Mouse (Mus musculus): ENCODE data around the gene Glod4. TPM values are rescaled to one million over a fixed set of nuclear protein-coding genes. Genes with fewer than 3 reads are reported as not detected.

Glod4 gene
- polyA plus RNA-seq, 2 experiments: 17.9 to 60.7 TPM

GRCm38 (mm10) chr11:76154861-76155260 lies 88.7 kb downstream of the Glod4 start:
- H3K9ac ChIP-seq (replicated peaks): no peak overlapping the region
- no peaks in the 10 kb centered on the region for H3K9me3 ChIP-seq (ENCODE audit: control insufficient read depth, low read length)
- H3K4me1 ChIP-seq (replicated peaks; ENCODE audit: control insufficient read depth in 2 of 2, insufficient read depth in 2 of 2, low read length in 1 of 2): no peaks in the 10 kb centered on the region
- no peak for ATAC-seq (ENCODE audit: insufficient read depth)
- no peak overlapping the region for H3K4me2 ChIP-seq (ENCODE audit: low read depth)
- 65% methylated on average over 2 of the region's 2 CpGs for WGBS (ENCODE audit: insufficient replicate concordance)
- no peaks in the 10 kb centered on the region for H3K27me3 ChIP-seq (ENCODE audit: control insufficient read depth, insufficient read depth, low read length)
- TF ChIP-seq EP300 (IDR thresholded peaks at IDR 0.05; ENCODE audit: low read depth) (no peak), CTCF (IDR thresholded peaks at IDR 0.05; ENCODE audit: low read depth) (no peak)
- no peak overlapping the region for H3K4me3 ChIP-seq (ENCODE audit: insufficient read depth in 1 of 2, low read depth in 2 of 2, low read length in 2 of 2)
- no peaks in the 10 kb centered on the region for H3K36me3 ChIP-seq (replicated peaks; ENCODE audit: control insufficient read depth, insufficient read depth, low read depth)
- DNase-seq (ENCODE audit: low read depth in 3 of 3, low spot score in 3 of 3): no peak
- H3K27ac ChIP-seq: no peak overlapping the region

- Histone ChIP-seq H3K36me3 (replicated peaks; ENCODE audit: control insufficient read depth, insufficient read depth, low read depth) (no peaks in the 10 kb centered on the region), H3K4me3 (ENCODE audit: insufficient read depth in 1 of 2, low read depth in 2 of 2, low read length in 2 of 2) (no peak overlapping the region), H3K27ac (no peak overlapping the region), H3K4me1 (replicated peaks; ENCODE audit: control insufficient read depth in 2 of 2, insufficient read depth in 2 of 2, low read length in 1 of 2) (no peaks in the 10 kb centered on the region), H3K9ac (replicated peaks) (no peak overlapping the region), H3K4me2 (ENCODE audit: low read depth) (no peak overlapping the region), H3K27me3 (ENCODE audit: control insufficient read depth, insufficient read depth, low read length) (no peaks in the 10 kb centered on the region), H3K9me3 (ENCODE audit: control insufficient read depth, low read length) (no peaks in the 10 kb centered on the region)
- ATAC-seq (ENCODE audit: insufficient read depth) (no peak), DNase-seq (ENCODE audit: low read depth in 3 of 3, low spot score in 3 of 3) (no peak)
- TF ChIP-seq EP300 (IDR thresholded peaks at IDR 0.05; ENCODE audit: low read depth): no peak
- no peak for TF ChIP-seq CTCF (IDR thresholded peaks at IDR 0.05; ENCODE audit: low read depth)
- 72% methylated on average over 2 of the region's 2 CpGs for WGBS (ENCODE audit: insufficient replicate concordance)
Observed at GRCm38 (mm10) chr11:76154200-76154599, 89.3 kb downstream of the Glod4 start.

GRCm38 (mm10) chr11:76153236-76153951 lies 90.1 kb downstream of the Glod4 start:
- Histone ChIP-seq H3K36me3 (replicated peaks; ENCODE audit: control insufficient read depth, insufficient read depth, low read depth) (no peaks in the 10 kb centered on the region), H3K4me2 (ENCODE audit: low read depth) (no peak overlapping the region), H3K27me3 (ENCODE audit: control insufficient read depth, insufficient read depth, low read length) (no peaks in the 10 kb centered on the region), H3K4me1 (replicated peaks; ENCODE audit: control insufficient read depth in 2 of 2, insufficient read depth in 2 of 2, low read length in 1 of 2) (no peaks in the 10 kb centered on the region), H3K9ac (replicated peaks) (no peak overlapping the region), H3K9me3 (ENCODE audit: control insufficient read depth, low read length) (no peaks in the 10 kb centered on the region), H3K27ac (no peak overlapping the region), H3K4me3 (ENCODE audit: insufficient read depth in 1 of 2, low read depth in 2 of 2, low read length in 2 of 2) (no peak overlapping the region)
- no peak for DNase-seq (ENCODE audit: low read depth in 3 of 3, low spot score in 3 of 3)
- no peak for ATAC-seq (ENCODE audit: insufficient read depth)
- TF ChIP-seq EP300 (IDR thresholded peaks at IDR 0.05; ENCODE audit: low read depth) (no peak), CTCF (IDR thresholded peaks at IDR 0.05; ENCODE audit: low read depth) (no peak)
- 48% methylated on average over 5 of the region's 5 CpGs for WGBS (ENCODE audit: insufficient replicate concordance)

GRCm38 (mm10) chr11:76150980-76151379 lies 92.5 kb downstream of the Glod4 start:
- WGBS (ENCODE audit: insufficient replicate concordance): 45% methylated on average over 4 of the region's 4 CpGs
- ATAC-seq (ENCODE audit: insufficient read depth): no peak
- H3K9me3 ChIP-seq (ENCODE audit: control insufficient read depth, low read length): no peaks in the 10 kb centered on the region

GRCm38 (mm10) chr11:76148055-76149008 lies 95.2 kb downstream of the Glod4 start:
- Histone ChIP-seq H3K27ac (no peak overlapping the region), H3K4me2 (ENCODE audit: low read depth) (no peak overlapping the region), H3K9me3 (ENCODE audit: control insufficient read depth, low read length) (no peaks in the 10 kb centered on the region), H3K4me1 (replicated peaks; ENCODE audit: control insufficient read depth in 2 of 2, insufficient read depth in 2 of 2, low read length in 1 of 2) (no peaks in the 10 kb centered on the region), H3K4me3 (ENCODE audit: insufficient read depth in 1 of 2, low read depth in 2 of 2, low read length in 2 of 2) (no peak overlapping the region), H3K9ac (replicated peaks) (no peak overlapping the region), H3K27me3 (ENCODE audit: control insufficient read depth, insufficient read depth, low read length) (no peaks in the 10 kb centered on the region), H3K36me3 (replicated peaks; ENCODE audit: control insufficient read depth, insufficient read depth, low read depth) (no peaks in the 10 kb centered on the region)
- 79% methylated on average over 8 of the region's 8 CpGs for whole genome bisulfite sequencing (ENCODE audit: insufficient replicate concordance)
- ATAC-seq (ENCODE audit: insufficient read depth) (no peak), DNase-seq (ENCODE audit: low read depth in 3 of 3, low spot score in 3 of 3) (no peak)
- TF ChIP-seq EP300 (IDR thresholded peaks at IDR 0.05; ENCODE audit: low read depth) (no peak), CTCF (IDR thresholded peaks at IDR 0.05; ENCODE audit: low read depth) (no peak)

More at GRCm38 (mm10) chr11:76150980-76151379, 92.5 kb downstream of the Glod4 start:
- H3K4me1 ChIP-seq (replicated peaks; ENCODE audit: control insufficient read depth in 2 of 2, insufficient read depth in 2 of 2, low read length in 1 of 2): no peaks in the 10 kb centered on the region
- no peak overlapping the region for H3K4me2 ChIP-seq (ENCODE audit: low read depth)
- TF ChIP-seq EP300 (IDR thresholded peaks at IDR 0.05; ENCODE audit: low read depth) (no peak), CTCF (IDR thresholded peaks at IDR 0.05; ENCODE audit: low read depth) (no peak)
- no peak overlapping the region for H3K9ac ChIP-seq (replicated peaks)
- H3K36me3 ChIP-seq (replicated peaks; ENCODE audit: control insufficient read depth, insufficient read depth, low read depth): no peaks in the 10 kb centered on the region
- no peak overlapping the region for H3K27ac ChIP-seq
- H3K27me3 ChIP-seq (ENCODE audit: control insufficient read depth, insufficient read depth, low read length): no peaks in the 10 kb centered on the region
- no peak for DNase-seq (ENCODE audit: low read depth in 3 of 3, low spot score in 3 of 3)
- no peak overlapping the region for H3K4me3 ChIP-seq (ENCODE audit: insufficient read depth in 1 of 2, low read depth in 2 of 2, low read length in 2 of 2)

Data from liver, embryonic 14.5 days (tissue).